Mouse (Mus musculus): ENCODE results near the gene 1700030J22Rik.

The 1700030J22Rik gene

GRCm38 (mm10) chr8:116952428-116952827 lies 26.3 kb downstream of the 1700030J22Rik start:
- DNase-seq (ENCODE audit: inconsistent age in 2 of 2, low spot score in 1 of 2) = no peak

GRCm38 (mm10) chr8:116951778-116952177 lies 27.0 kb downstream of the 1700030J22Rik start:
- no peak for DNase-seq (ENCODE audit: inconsistent age in 2 of 2, low spot score in 1 of 2)

GRCm38 (mm10) chr8:116951369-116951768 lies 27.4 kb downstream of the 1700030J22Rik start:
- DNase-seq (ENCODE audit: inconsistent age in 2 of 2, low spot score in 1 of 2) = no peak

GRCm38 (mm10) chr8:116947589-116947988 lies 31.2 kb downstream of the 1700030J22Rik start:
- no peak for DNase-seq (ENCODE audit: inconsistent age in 2 of 2, low spot score in 1 of 2)

- DNase-seq (ENCODE audit: inconsistent age in 2 of 2, low spot score in 1 of 2) = no peak
Observed at GRCm38 (mm10) chr8:116946851-116947250, 31.9 kb downstream of the 1700030J22Rik start.

GRCm38 (mm10) chr8:116946268-116946838 lies 32.4 kb downstream of the 1700030J22Rik start:
- peak in 1 of 2 experiments; percentile 51 for DNase-seq (ENCODE audit: inconsistent age in 2 of 2, low spot score in 1 of 2)

GRCm38 (mm10) chr8:116945169-116945910 lies 33.4 kb downstream of the 1700030J22Rik start:
- no peak for DNase-seq (ENCODE audit: inconsistent age in 2 of 2, low spot score in 1 of 2)

GRCm38 (mm10) chr8:116944385-116944696 lies 34.4 kb downstream of the 1700030J22Rik start:
- no peak for DNase-seq (ENCODE audit: inconsistent age in 2 of 2, low spot score in 1 of 2)

GRCm38 (mm10) chr8:116943555-116944384 lies 35.0 kb downstream of the 1700030J22Rik start:
- peak; percentile 54 to 82 for DNase-seq (ENCODE audit: inconsistent age in 2 of 2, low spot score in 1 of 2)

GRCm38 (mm10) chr8:116943161-116943554 lies 35.6 kb downstream of the 1700030J22Rik start, which contains the start of gene Atmin:
Atmin (plus strand) TSS chr8:116943393.
- peak; percentile 89 to 95 for DNase-seq (ENCODE audit: inconsistent age in 2 of 2, low spot score in 1 of 2)

GRCm38 (mm10) chr8:116942284-116943058 lies 36.3 kb downstream of the 1700030J22Rik start:
- DNase-seq (ENCODE audit: inconsistent age in 2 of 2, low spot score in 1 of 2) = peak in 1 of 2 experiments; percentile 32

- DNase-seq (ENCODE audit: inconsistent age in 2 of 2, low spot score in 1 of 2) = no peak
Observed at GRCm38 (mm10) chr8:116935506-116935905, 43.3 kb downstream of the 1700030J22Rik start.

- no peak for DNase-seq (ENCODE audit: inconsistent age in 2 of 2, low spot score in 1 of 2)
Observed at GRCm38 (mm10) chr8:116934976-116935375, 43.8 kb downstream of the 1700030J22Rik start.

- DNase-seq (ENCODE audit: inconsistent age in 2 of 2, low spot score in 1 of 2) = no peak
Observed at GRCm38 (mm10) chr8:116928588-116928987, 50.2 kb downstream of the 1700030J22Rik start.

- DNase-seq (ENCODE audit: inconsistent age in 2 of 2, low spot score in 1 of 2) = peak; percentile 60 to 74
Observed at GRCm38 (mm10) chr8:116927880-116928279, 50.9 kb downstream of the 1700030J22Rik start.

- no peak for DNase-seq (ENCODE audit: inconsistent age in 2 of 2, low spot score in 1 of 2)
Observed at GRCm38 (mm10) chr8:116923526-116923925, 55.2 kb downstream of the 1700030J22Rik start.

GRCm38 (mm10) chr8:116922060-116922757 lies 56.5 kb downstream of the 1700030J22Rik start:
- peak in 1 of 2 experiments; percentile 54 for DNase-seq (ENCODE audit: inconsistent age in 2 of 2, low spot score in 1 of 2)

GRCm38 (mm10) chr8:116921337-116922059 lies 57.3 kb downstream of the 1700030J22Rik start, which contains the start of the genes Cmc2 and Cenpn:
Cmc2 (minus strand) TSS chr8:116921455.
Cenpn (plus strand) TSS chr8:116921730.
- peak; percentile 94 to 98 for DNase-seq (ENCODE audit: inconsistent age in 2 of 2, low spot score in 1 of 2)

GRCm38 (mm10) chr8:116921005-116921336 lies 57.8 kb downstream of the 1700030J22Rik start:
- peak in 1 of 2 experiments; percentile 86 for DNase-seq (ENCODE audit: inconsistent age in 2 of 2, low spot score in 1 of 2)
